13 mouse cellular contexts compared by ENCODE assay signal in genomic region chr8:106674318-106674717, GRCm38 (mm10).
"Had no signal": no experiment of that assay in that cellular context is flagged by ENCODE, and none has a peak within 500 bp of the region (broad histone marks: within the 10 kb centered on the region; RNA-seq: fewer than 3 reads in every experiment).

No protein-coding gene starts in this region.

- H3K36me3 ChIP-seq: midbrain, embryonic 13.5 days; midbrain, embryonic 15.5 days; neural tube, embryonic 12.5 days had no signal

- H3K27me3 ChIP-seq: midbrain, embryonic 13.5 days; midbrain, embryonic 15.5 days; neural tube, embryonic 12.5 days; stomach, embryonic 15.5 days had no signal

- H3K27ac ChIP-seq: macrophage; midbrain, embryonic 13.5 days; midbrain, embryonic 15.5 days; neural tube, embryonic 12.5 days; stomach, embryonic 15.5 days; stomach, postnatal 0 days had no signal

- H3K4me2 ChIP-seq: lung, embryonic 14.5 days; midbrain, embryonic 11.5 days; midbrain, embryonic 13.5 days; midbrain, embryonic 15.5 days; neural tube, embryonic 12.5 days; stomach, embryonic 15.5 days had no signal

- H3K9ac ChIP-seq: lung, embryonic 14.5 days; midbrain, embryonic 13.5 days; midbrain, embryonic 15.5 days; neural tube, embryonic 12.5 days; stomach, embryonic 15.5 days had no signal

- ATAC-seq: midbrain, embryonic 13.5 days; midbrain, embryonic 15.5 days had no signal

- H3K4me1 ChIP-seq: midbrain, embryonic 13.5 days; midbrain, embryonic 15.5 days; neural tube, embryonic 12.5 days; stomach, embryonic 15.5 days had no signal

- H3K4me3 ChIP-seq: midbrain, embryonic 13.5 days; midbrain, embryonic 15.5 days; neural tube, embryonic 12.5 days; stomach, embryonic 15.5 days had no signal

- H3K9me3 ChIP-seq: megakaryocyte, embryonic 14.5 days; midbrain, embryonic 13.5 days; midbrain, embryonic 15.5 days; neural tube, embryonic 12.5 days; stomach, embryonic 15.5 days had no signal

- DNase-seq: lung, adult 18-20 months; lung, postnatal 10 days; right cerebral cortex, postnatal 14 days; thymus, postnatal 36 days had no signal
